Mouse (Mus musculus): ENCODE data around the gene Mbtd1. TPM values are rescaled to one million over a fixed set of nuclear protein-coding genes. Genes with fewer than 3 reads are reported as not detected.
"Not testable (repeated sequence)": the region's sequence is repeated elsewhere in the genome, so short reads cannot be mapped to it uniquely, and the experiment has no call there.

Mbtd1 gene
- polyA plus RNA-seq, 1 experiment = 4.8 TPM

DNA sequence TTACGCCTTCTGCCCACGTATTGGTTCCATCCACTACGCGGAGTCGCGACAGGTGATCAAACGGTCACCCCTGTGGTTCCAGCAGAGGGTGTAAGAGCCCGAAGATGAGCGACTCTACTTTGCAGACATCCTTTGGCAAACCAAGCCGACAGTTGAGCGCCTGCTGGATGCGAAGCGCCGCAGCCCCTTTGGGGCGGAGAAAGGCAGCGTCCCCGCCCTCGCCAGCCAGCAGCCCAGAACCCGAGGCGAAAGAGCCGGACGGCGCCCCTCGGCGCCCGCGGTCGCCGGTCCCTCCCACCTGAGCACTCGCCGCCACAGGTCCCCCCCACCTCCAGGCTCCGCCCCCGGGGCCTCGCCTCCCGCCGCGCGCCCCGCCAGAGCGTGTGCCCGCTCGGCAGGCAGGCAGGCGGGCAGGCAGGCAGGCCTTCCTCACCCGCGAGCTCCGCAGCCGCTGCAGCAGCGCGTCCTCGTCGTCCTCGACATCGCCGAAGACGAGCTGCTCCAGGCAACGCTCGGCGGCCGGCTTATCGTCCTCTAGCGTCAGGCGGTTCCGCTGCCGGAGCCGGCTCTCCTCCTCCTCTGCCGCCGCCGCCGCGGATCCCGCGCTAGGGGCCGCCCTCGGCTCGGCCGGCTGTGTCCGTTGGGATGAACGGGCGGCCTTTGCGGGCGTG, 616 bp upstream of the Mbtd1 start:
- Histone ChIP-seq H3K4me3 (replicated peaks; ENCODE audit: extremely low read depth, low read depth, low read length) (peak overlapping the region; percentile 99), H3K4me1 (ENCODE audit: control insufficient read depth, insufficient read depth, low read length) (peaks cover 7% of the 10 kb centered on the region; the same call in 1 of the 2 replicates)
- 1% methylated on average over 81 of the region's 81 CpGs for WGBS
- no peak for TF ChIP-seq CTCF (IDR thresholded peaks at IDR 0.05; ENCODE audit: insufficient read depth, low read length)
- TF ChIP-seq POLR2A (IDR thresholded peaks at IDR 0.05; ENCODE audit: borderline replicate concordance, extremely low read depth, low read depth, low read length) = no peak
- DNase-seq = no peak

DNA sequence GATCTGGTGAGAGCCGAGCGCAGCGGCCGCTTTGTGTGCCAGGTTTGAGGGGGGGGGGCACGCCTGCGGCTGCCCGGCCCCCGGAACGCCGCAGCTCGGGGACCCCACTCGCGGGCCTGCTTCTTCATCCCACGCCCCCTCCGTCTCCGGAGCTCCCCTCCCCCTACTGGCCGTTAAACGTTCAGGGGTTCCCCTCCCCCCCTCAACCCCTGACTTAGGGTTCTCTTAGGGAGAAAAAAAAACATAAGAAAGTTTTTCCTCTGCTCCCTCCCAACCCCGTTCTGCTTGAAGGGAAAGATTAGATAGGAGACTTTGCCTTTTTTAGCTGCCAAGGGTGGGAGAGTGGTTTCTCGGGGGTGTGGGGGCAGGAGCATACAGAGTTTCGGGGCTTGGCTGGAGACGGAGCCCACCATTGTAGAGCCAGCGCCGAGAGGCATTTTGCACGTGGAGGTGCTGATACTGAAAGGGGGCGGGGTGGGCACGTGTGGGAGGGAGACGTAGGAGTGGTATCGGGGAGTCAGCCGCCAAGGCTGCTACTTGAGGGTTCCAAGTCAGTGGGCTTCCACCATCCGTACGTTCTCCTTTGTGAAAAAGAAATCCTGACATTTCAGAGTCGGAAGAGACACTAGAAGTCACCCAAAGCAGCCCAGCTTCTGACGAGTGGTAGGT, 893 bp downstream of the Mbtd1 start:
- DNase-seq = peak; percentile 14
- TF ChIP-seq CTCF (IDR thresholded peaks at IDR 0.05; ENCODE audit: insufficient read depth, low read length) (no peak), POLR2A (IDR thresholded peaks at IDR 0.05; ENCODE audit: borderline replicate concordance, extremely low read depth, low read depth, low read length) (no peak)
- H3K4me3 ChIP-seq (replicated peaks; ENCODE audit: extremely low read depth, low read depth, low read length) = peak overlapping the region; percentile 80
- 2% methylated on average over 31 of the region's 34 CpGs for WGBS
- peaks cover 7% of the 10 kb centered on the region; the same call in 1 of the 2 replicates for H3K4me1 ChIP-seq (ENCODE audit: control insufficient read depth, insufficient read depth, low read length)

DNA sequence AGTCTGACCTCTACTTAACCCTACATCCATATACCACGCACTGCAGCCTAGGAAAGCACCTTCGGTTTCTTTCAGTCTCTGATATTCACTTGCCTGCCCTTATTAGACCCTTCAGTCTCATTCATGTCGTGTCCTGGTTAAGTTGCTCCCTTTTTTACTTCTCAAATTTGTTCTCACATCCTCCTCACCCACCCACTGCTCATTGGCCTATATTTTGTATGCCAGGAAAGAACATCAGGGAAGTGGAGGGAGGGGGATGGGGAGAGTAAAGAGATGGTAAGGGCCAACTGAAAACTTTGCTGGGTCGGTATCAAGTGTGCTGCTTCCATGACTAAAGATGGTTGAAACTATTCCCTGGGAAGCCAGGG, 1.4 kb downstream of the Mbtd1 start:
- Histone ChIP-seq H3K4me1 (ENCODE audit: control insufficient read depth, insufficient read depth, low read length) (peaks cover 7% of the 10 kb centered on the region; the same call in 1 of the 2 replicates), H3K4me3 (replicated peaks; ENCODE audit: extremely low read depth, low read depth, low read length) (peak overlapping the region; percentile 80)
- TF ChIP-seq CTCF (IDR thresholded peaks at IDR 0.05; ENCODE audit: insufficient read depth, low read length) (no peak), POLR2A (IDR thresholded peaks at IDR 0.05; ENCODE audit: borderline replicate concordance, extremely low read depth, low read depth, low read length) (no peak)
- no peak for DNase-seq
- WGBS = 7% methylated on average over 4 of the region's 4 CpGs

DNA sequence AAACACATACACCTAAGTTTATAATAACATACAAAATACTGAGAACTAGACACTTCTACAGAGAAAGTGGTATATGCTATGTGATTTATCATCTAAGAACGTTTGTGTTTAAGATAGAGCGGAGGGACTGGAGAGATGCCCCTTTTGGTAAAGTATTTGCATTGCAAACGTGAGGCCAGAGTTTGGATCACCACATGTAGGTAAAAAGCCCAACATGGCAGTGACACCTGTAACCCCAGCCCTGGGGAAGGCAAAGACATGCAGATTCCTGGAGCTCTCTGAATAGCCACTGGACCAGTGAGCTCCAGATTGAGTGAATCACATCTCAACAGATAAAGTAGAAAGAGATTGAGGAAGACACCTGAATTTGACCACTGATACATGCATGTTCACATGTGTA, 12.1 kb downstream of the Mbtd1 start:
- WGBS = 70% methylated on average over 3 of the region's 3 CpGs
- no peaks in the 10 kb centered on the region for H3K4me1 ChIP-seq (ENCODE audit: control insufficient read depth, insufficient read depth, low read length)
- no peak for DNase-seq
- H3K4me3 ChIP-seq (replicated peaks; ENCODE audit: extremely low read depth, low read depth, low read length) = no peak overlapping the region
- TF ChIP-seq CTCF (IDR thresholded peaks at IDR 0.05; ENCODE audit: insufficient read depth, low read length) = no peak
- TF ChIP-seq POLR2A (IDR thresholded peaks at IDR 0.05; ENCODE audit: borderline replicate concordance, extremely low read depth, low read depth, low read length) = no peak

DNA sequence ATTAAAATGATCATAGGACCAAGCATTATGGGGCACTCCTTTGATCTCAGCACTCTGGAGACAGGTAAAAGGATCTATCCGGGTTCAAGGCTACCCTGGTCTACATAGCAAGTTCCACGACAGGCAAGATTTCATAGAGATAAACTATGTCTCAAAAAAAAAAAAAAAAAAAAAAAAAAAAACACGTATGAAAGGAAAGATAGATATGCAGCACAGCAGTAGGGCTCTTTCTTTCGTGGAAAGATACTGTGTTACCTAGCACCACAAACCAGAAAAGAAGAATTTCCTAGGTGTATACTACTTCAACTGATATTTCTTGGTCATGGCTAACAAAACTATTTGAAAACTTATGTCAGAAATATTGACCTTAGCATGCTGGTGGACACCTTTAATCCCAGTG, 21.2 kb downstream of the Mbtd1 start:
- 82% methylated on average over 4 of the region's 4 CpGs for WGBS
- Histone ChIP-seq H3K4me3 (replicated peaks; ENCODE audit: extremely low read depth, low read depth, low read length) (no peak overlapping the region), H3K4me1 (ENCODE audit: control insufficient read depth, insufficient read depth, low read length) (no peaks in the 10 kb centered on the region)
- DNase-seq = no peak
- TF ChIP-seq CTCF (IDR thresholded peaks at IDR 0.05; ENCODE audit: insufficient read depth, low read length) (no peak), POLR2A (IDR thresholded peaks at IDR 0.05; ENCODE audit: borderline replicate concordance, extremely low read depth, low read depth, low read length) (no peak)

DNA sequence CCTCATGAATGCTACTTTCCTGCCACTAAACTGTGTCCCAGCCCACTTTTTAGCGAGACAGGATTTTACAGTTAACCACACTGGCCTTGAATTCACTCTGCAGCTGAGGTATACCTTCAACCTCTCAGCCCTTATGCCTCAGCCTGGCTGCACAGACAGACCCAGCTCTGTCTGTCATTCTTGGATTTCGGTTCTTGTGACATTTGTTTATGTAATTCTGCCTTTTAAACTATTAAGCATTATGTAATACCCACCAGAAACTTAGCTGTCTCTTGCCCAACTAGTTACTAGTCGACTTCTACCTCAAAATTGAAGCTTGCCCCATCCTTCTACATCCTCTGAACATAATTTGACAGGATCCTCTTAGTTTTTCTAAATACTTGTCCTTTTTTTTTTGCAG, 22.2 kb downstream of the Mbtd1 start:
- DNase-seq = no peak
- 56% methylated on average over 3 of the region's 3 CpGs for WGBS
- Histone ChIP-seq H3K4me3 (replicated peaks; ENCODE audit: extremely low read depth, low read depth, low read length) (no peak overlapping the region), H3K4me1 (ENCODE audit: control insufficient read depth, insufficient read depth, low read length) (no peaks in the 10 kb centered on the region)
- no peak for TF ChIP-seq CTCF (IDR thresholded peaks at IDR 0.05; ENCODE audit: insufficient read depth, low read length)
- TF ChIP-seq POLR2A (IDR thresholded peaks at IDR 0.05; ENCODE audit: borderline replicate concordance, extremely low read depth, low read depth, low read length) = no peak

DNA sequence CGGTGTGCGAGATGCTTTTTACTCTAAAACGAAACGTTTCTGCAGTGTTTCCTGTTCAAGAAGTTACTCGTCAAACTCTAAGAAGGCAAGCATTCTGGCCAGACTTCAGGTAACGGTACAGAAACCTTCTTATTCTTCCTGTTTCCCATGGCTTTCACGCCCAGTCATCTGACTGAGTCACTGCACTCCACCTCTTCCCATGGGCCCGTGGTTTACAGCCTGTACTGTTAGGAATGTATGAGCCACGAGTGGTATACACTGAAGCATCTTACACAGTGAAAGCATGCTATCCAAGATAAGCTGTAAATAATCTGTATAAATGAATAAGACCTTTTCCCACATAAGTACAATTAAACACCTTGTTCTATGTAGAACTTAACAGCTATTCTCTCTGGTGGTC, 23.2 kb downstream of the Mbtd1 start:
- whole genome bisulfite sequencing = 73% methylated on average over 9 of the region's 9 CpGs
- DNase-seq = no peak
- Histone ChIP-seq H3K4me3 (replicated peaks; ENCODE audit: extremely low read depth, low read depth, low read length) (no peak overlapping the region), H3K4me1 (ENCODE audit: control insufficient read depth, insufficient read depth, low read length) (no peaks in the 10 kb centered on the region)
- TF ChIP-seq CTCF (IDR thresholded peaks at IDR 0.05; ENCODE audit: insufficient read depth, low read length) (no peak), POLR2A (IDR thresholded peaks at IDR 0.05; ENCODE audit: borderline replicate concordance, extremely low read depth, low read depth, low read length) (no peak)

DNA sequence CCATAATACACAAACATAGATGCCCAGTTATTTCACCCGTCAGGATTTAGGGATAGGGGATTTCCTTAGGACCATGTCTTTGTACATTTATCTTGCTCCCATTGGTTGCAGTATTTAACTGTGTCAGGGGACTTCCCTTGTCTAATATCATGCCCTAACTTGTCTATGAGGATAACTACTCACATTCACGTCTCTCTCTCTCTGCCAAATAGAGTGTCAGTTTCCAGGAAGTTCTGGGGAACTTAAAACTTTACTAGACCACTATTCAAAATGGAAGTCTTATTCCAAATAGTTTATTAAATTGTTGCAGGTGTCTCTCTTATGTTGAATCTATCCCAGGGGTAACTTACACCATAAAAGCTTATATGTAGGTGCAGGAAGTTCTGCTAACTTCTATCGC, 26.0 kb downstream of the Mbtd1 start:
- no peaks in the 10 kb centered on the region for H3K4me1 ChIP-seq (ENCODE audit: control insufficient read depth, insufficient read depth, low read length)
- no peak for DNase-seq
- WGBS = 81% methylated on average over 3 of the region's 3 CpGs
- H3K4me3 ChIP-seq (replicated peaks; ENCODE audit: extremely low read depth, low read depth, low read length) = no peak overlapping the region
- TF ChIP-seq CTCF (IDR thresholded peaks at IDR 0.05; ENCODE audit: insufficient read depth, low read length) (no peak), POLR2A (IDR thresholded peaks at IDR 0.05; ENCODE audit: borderline replicate concordance, extremely low read depth, low read depth, low read length) (no peak)

DNA sequence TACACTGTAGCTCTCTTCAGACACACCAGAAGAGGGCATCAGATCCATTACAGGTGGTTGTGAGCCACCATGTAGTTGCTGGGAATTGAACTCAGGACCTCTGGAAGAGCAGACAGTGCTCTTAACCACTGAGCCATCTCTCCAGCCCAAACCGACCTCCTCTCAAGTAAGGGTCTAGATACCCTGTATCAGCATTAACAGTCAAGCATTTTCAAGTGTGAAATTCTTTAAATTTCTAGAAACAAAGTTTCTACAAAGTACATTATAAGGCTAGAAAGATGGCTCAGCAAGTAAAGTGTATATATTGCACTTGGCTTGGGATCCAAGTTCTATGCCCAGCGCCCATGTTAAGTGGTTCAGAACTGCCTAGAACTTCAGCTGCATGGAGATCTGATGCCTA, 29.4 kb downstream of the Mbtd1 start:
- WGBS = 92% methylated on average over 2 of the region's 2 CpGs
- not testable (repeated sequence) for H3K4me3 ChIP-seq (replicated peaks; ENCODE audit: extremely low read depth, low read depth, low read length); H3K4me1 ChIP-seq (ENCODE audit: control insufficient read depth, insufficient read depth, low read length); DNase-seq

DNA sequence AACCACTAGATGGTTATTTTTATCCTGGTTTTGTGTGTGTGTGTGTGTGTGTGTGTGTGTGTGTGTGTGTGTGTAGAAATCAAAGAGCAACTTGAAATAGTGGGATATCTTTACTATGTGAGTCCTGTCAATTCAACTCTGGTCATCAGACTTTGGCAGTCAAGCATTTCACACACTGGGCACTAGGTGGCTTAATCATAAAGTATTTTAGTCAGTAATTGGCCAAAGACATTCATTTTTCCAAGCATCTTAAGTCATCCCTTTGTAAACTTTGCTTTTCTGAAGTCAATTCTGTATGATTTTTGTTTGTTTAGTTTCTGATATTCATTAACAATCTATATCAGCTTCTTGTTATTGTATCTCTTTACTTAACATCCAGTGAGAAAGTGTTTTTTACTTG, 43.5 kb downstream of the Mbtd1 start:
- no peaks in the 10 kb centered on the region for H3K4me1 ChIP-seq (ENCODE audit: control insufficient read depth, insufficient read depth, low read length)
- no peak for TF ChIP-seq POLR2A (IDR thresholded peaks at IDR 0.05; ENCODE audit: borderline replicate concordance, extremely low read depth, low read depth, low read length)
- TF ChIP-seq CTCF (IDR thresholded peaks at IDR 0.05; ENCODE audit: insufficient read depth, low read length) = no peak
- DNase-seq = no peak
- H3K4me3 ChIP-seq (replicated peaks; ENCODE audit: extremely low read depth, low read depth, low read length) = no peak overlapping the region

Measured in lung, adult 2 months (tissue).